Mouse (Mus musculus): ENCODE measurements around the gene Gm42791. TPM values are rescaled to one million over a fixed set of nuclear protein-coding genes. Genes with fewer than 3 reads are reported as not detected.
A peak's percentile ranks its signal among the peaks of the same experiment; 100 is the strongest.

The Gm42791 gene
- polyA plus RNA-seq, 1 experiment from 2014 or later: not detected

GRCm38 (mm10) chr5:148953098-148953497, 41.8 kb downstream of the Gm42791 start:
- no peak overlapping the region for H3K27ac ChIP-seq (replicated peaks; ENCODE audit: low read depth, low read length)
- no peaks in the 10 kb centered on the region for H3K36me3 ChIP-seq (replicated peaks; ENCODE audit: control insufficient read depth, insufficient read depth, low read depth, low read length)
- H3K9ac ChIP-seq (replicated peaks; ENCODE audit: low read length): no peak overlapping the region; the same call in 1 of the 2 replicates
- no peak overlapping the region for H3K4me3 ChIP-seq (ENCODE audit: low read depth, low read length)
- no peaks in the 10 kb centered on the region for H3K27me3 ChIP-seq (ENCODE audit: control insufficient read depth, insufficient read depth, low read length)
- WGBS: 78% methylated on average over 5 of the region's 5 CpGs
- H3K4me2 ChIP-seq (ENCODE audit: low read depth, low read length): no peak overlapping the region
- DNase-seq (ENCODE audit: low spot score) (no peak), ATAC-seq (replicated peaks; ENCODE audit: insufficient number of reproducible peaks, low FRiP score, low TSS enrichment, low read depth) (no peak)
- H3K4me1 ChIP-seq (ENCODE audit: control insufficient read depth, insufficient read depth, low read length): 0 out of 2 replicates have a peak, but pooled peaks cover 2% of the 10 kb centered on the region
- no peaks in the 10 kb centered on the region for H3K9me3 ChIP-seq (replicated peaks; ENCODE audit: control insufficient read depth, low read length)

DNA sequence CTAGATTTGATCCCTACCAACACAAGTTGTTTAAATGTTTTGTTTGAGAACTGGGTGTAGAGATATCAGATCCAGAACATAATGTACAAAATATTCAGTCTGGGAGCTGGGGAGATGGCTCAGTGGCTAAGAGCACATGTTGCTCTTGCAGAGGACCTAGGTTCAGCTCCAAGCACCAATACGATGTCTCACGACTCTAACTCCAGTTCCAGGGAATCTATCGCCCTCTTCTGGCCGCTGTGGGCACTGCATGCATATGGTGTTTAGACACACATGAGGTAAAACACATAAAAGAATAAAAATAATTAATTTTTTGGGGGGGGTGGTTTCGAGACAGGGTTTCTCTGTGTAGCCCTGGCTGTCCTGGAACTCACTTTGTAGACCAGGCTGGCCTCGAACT, 42.5 kb downstream of the Gm42791 start:
- no peak overlapping the region for H3K4me2 ChIP-seq (ENCODE audit: low read depth, low read length)
- WGBS: 43% methylated on average over 6 of the region's 6 CpGs

DNA sequence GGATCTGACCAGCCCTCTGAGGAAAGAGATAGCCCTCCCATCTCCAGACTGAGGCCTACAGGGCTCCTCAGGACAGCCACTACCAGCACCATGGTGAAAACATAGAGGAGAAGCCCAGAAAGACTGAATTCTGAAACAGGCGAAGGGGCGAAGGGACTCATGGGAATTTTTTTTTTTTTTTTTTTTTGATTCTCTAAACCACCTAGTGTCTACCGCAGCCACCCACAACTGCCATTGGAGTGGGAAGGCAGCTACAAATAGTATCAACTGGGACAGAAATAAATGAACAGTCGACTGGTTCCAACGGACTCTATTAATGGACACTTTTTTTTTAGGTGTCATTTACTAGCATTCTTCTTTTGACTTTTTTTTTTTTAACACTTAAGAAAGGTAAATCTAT, 43.6 kb downstream of the Gm42791 start:
- 0 out of 2 replicates have a peak, but pooled peaks cover 2% of the 10 kb centered on the region for H3K4me1 ChIP-seq (ENCODE audit: control insufficient read depth, insufficient read depth, low read length)
- ATAC-seq (replicated peaks; ENCODE audit: insufficient number of reproducible peaks, low FRiP score, low TSS enrichment, low read depth): no peak
- H3K9ac ChIP-seq (replicated peaks; ENCODE audit: low read length): no peak overlapping the region
- H3K4me2 ChIP-seq (ENCODE audit: low read depth, low read length): no peak overlapping the region
- H3K27ac ChIP-seq (replicated peaks; ENCODE audit: low read depth, low read length): no peak overlapping the region
- WGBS: 92% methylated on average over 5 of the region's 5 CpGs
- no peak overlapping the region for H3K4me3 ChIP-seq (ENCODE audit: low read depth, low read length)
- no peaks in the 10 kb centered on the region for H3K27me3 ChIP-seq (ENCODE audit: control insufficient read depth, insufficient read depth, low read length)
- DNase-seq (ENCODE audit: low spot score): no peak
- no peaks in the 10 kb centered on the region for H3K9me3 ChIP-seq (replicated peaks; ENCODE audit: control insufficient read depth, low read length)
- H3K36me3 ChIP-seq (replicated peaks; ENCODE audit: control insufficient read depth, insufficient read depth, low read depth, low read length): no peaks in the 10 kb centered on the region

More for the DNA sequence above, 42.5 kb downstream of the Gm42791 start:
- Histone ChIP-seq H3K27me3 (ENCODE audit: control insufficient read depth, insufficient read depth, low read length) (no peaks in the 10 kb centered on the region), H3K4me1 (ENCODE audit: control insufficient read depth, insufficient read depth, low read length) (0 out of 2 replicates have a peak, but pooled peaks cover 2% of the 10 kb centered on the region), H3K36me3 (replicated peaks; ENCODE audit: control insufficient read depth, insufficient read depth, low read depth, low read length) (no peaks in the 10 kb centered on the region), H3K9me3 (replicated peaks; ENCODE audit: control insufficient read depth, low read length) (no peaks in the 10 kb centered on the region), H3K27ac (replicated peaks; ENCODE audit: low read depth, low read length) (no peak overlapping the region), H3K9ac (replicated peaks; ENCODE audit: low read length) (no peak overlapping the region), H3K4me3 (ENCODE audit: low read depth, low read length) (no peak overlapping the region)
- ATAC-seq (replicated peaks; ENCODE audit: insufficient number of reproducible peaks, low FRiP score, low TSS enrichment, low read depth): no peak
- peak; percentile 56 for DNase-seq (ENCODE audit: low spot score)

DNA sequence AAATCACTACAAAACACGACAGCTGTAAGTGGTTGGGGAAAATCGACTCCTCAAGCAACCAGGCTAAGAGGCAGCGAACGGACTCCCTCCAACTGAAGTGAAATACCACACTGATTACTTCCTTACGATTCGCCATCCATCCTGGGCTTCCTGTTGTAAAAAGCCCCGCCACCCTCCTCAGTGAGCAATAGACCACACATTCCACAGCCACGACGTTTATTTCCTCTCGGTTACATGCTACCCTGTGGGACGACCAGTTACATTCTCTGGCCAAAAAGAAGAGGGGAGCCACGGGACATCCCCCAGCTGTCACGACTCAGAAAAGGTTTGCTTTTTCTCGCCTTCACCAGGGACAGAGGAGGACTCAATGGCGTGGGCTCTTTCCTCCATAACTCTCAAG, 44.9 kb downstream of the Gm42791 start:
- Histone ChIP-seq H3K4me3 (ENCODE audit: low read depth, low read length) (no peak overlapping the region), H3K36me3 (replicated peaks; ENCODE audit: control insufficient read depth, insufficient read depth, low read depth, low read length) (no peaks in the 10 kb centered on the region), H3K27me3 (ENCODE audit: control insufficient read depth, insufficient read depth, low read length) (no peaks in the 10 kb centered on the region), H3K9me3 (replicated peaks; ENCODE audit: control insufficient read depth, low read length) (no peaks in the 10 kb centered on the region), H3K27ac (replicated peaks; ENCODE audit: low read depth, low read length) (peak overlapping the region; percentile 72), H3K4me2 (ENCODE audit: low read depth, low read length) (no peak overlapping the region), H3K9ac (replicated peaks; ENCODE audit: low read length) (no peak overlapping the region), H3K4me1 (ENCODE audit: control insufficient read depth, insufficient read depth, low read length) (0 out of 2 replicates have a peak, but pooled peaks cover 2% of the 10 kb centered on the region)
- 32% methylated on average over 15 of the region's 15 CpGs for WGBS
- no peak for ATAC-seq (replicated peaks; ENCODE audit: insufficient number of reproducible peaks, low FRiP score, low TSS enrichment, low read depth)
- peak; percentile 82 for DNase-seq (ENCODE audit: low spot score)

DNA sequence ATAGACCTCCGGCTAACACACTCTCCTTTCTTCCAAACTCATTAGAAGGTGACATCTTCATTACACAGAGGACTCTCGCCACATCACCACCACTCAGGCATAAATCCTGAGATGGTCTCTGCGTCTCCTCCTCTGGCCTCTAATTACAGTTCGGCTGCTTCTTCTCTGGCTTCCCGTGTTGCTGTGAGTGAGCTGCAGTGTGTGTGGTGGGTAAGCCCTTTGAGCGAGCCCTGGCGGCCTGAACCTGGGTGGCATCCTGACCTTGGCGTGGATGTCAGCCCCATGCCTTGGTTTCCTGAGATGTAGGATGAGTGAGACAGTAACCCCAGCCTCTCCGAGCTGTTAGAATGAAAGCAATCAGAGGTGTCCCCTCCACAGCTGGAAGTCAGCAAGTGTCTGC, 46.4 kb downstream of the Gm42791 start:
- ATAC-seq (replicated peaks; ENCODE audit: insufficient number of reproducible peaks, low FRiP score, low TSS enrichment, low read depth): no peak
- Histone ChIP-seq H3K4me2 (ENCODE audit: low read depth, low read length) (no peak overlapping the region), H3K9me3 (replicated peaks; ENCODE audit: control insufficient read depth, low read length) (no peaks in the 10 kb centered on the region), H3K27ac (replicated peaks; ENCODE audit: low read depth, low read length) (no peak overlapping the region), H3K36me3 (replicated peaks; ENCODE audit: control insufficient read depth, insufficient read depth, low read depth, low read length) (no peaks in the 10 kb centered on the region), H3K9ac (replicated peaks; ENCODE audit: low read length) (no peak overlapping the region), H3K4me1 (ENCODE audit: control insufficient read depth, insufficient read depth, low read length) (0 out of 2 replicates have a peak, but pooled peaks cover 2% of the 10 kb centered on the region), H3K4me3 (ENCODE audit: low read depth, low read length) (no peak overlapping the region), H3K27me3 (ENCODE audit: control insufficient read depth, insufficient read depth, low read length) (no peaks in the 10 kb centered on the region)
- 73% methylated on average over 9 of the region's 9 CpGs for WGBS
- DNase-seq (ENCODE audit: low spot score): no peak

DNA sequence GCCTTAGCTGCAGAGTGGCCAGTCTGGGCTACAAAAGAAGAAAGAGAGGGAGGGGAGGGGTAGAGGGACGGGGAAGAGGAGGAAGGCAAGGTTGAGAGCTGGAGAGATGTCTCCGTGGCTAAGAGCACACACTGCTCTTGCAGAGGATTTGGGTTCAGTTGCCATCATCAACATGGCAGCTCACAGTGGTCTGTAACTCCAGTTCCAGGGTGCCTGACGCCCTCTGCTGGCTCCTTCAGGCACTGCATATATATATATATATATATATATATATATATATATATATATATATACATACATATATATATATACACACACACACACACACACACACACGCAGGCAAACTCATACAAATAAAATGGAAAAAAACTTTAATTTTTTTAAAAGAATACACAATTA, 47.5 kb downstream of the Gm42791 start:
- DNase-seq (ENCODE audit: low spot score): no peak
- Histone ChIP-seq H3K4me2 (ENCODE audit: low read depth, low read length) (no peak overlapping the region), H3K4me3 (ENCODE audit: low read depth, low read length) (no peak overlapping the region), H3K27me3 (ENCODE audit: control insufficient read depth, insufficient read depth, low read length) (no peaks in the 10 kb centered on the region), H3K4me1 (ENCODE audit: control insufficient read depth, insufficient read depth, low read length) (0 out of 2 replicates have a peak, but pooled peaks cover 2% of the 10 kb centered on the region), H3K27ac (replicated peaks; ENCODE audit: low read depth, low read length) (no peak overlapping the region), H3K36me3 (replicated peaks; ENCODE audit: control insufficient read depth, insufficient read depth, low read depth, low read length) (no peaks in the 10 kb centered on the region), H3K9ac (replicated peaks; ENCODE audit: low read length) (no peak overlapping the region), H3K9me3 (replicated peaks; ENCODE audit: control insufficient read depth, low read length) (no peaks in the 10 kb centered on the region)
- 71% methylated on average over 4 of the region's 4 CpGs for WGBS
- no peak for ATAC-seq (replicated peaks; ENCODE audit: insufficient number of reproducible peaks, low FRiP score, low TSS enrichment, low read depth)

DNA sequence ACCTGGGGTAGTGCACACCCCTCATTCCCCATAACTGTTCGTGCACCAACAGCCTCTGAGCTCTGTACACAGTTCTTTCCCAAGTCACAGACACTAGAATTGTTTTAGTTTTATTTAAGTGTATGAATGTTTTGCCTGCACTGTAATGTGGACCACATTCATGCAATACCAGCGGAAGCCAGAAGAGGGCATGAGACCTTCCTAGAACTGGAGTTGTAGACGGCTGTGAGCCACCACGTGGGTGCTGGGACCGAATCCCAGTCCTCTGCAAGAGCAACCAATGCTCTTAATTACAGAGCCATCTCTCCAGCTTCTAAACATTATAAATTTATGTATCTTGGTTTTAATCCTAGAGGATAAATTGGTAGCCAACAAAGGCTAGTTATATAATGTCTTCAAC, 48.2 kb downstream of the Gm42791 start:
- H3K27me3 ChIP-seq (ENCODE audit: control insufficient read depth, insufficient read depth, low read length): no peaks in the 10 kb centered on the region
- no peak for DNase-seq (ENCODE audit: low spot score)
- H3K36me3 ChIP-seq (replicated peaks; ENCODE audit: control insufficient read depth, insufficient read depth, low read depth, low read length): no peaks in the 10 kb centered on the region
- no peaks in the 10 kb centered on the region for H3K9me3 ChIP-seq (replicated peaks; ENCODE audit: control insufficient read depth, low read length)
- H3K4me2 ChIP-seq (ENCODE audit: low read depth, low read length): no peak overlapping the region
- H3K27ac ChIP-seq (replicated peaks; ENCODE audit: low read depth, low read length): no peak overlapping the region
- ATAC-seq (replicated peaks; ENCODE audit: insufficient number of reproducible peaks, low FRiP score, low TSS enrichment, low read depth): no peak
- H3K4me3 ChIP-seq (ENCODE audit: low read depth, low read length): no peak overlapping the region
- 0 out of 2 replicates have a peak, but pooled peaks cover 2% of the 10 kb centered on the region for H3K4me1 ChIP-seq (ENCODE audit: control insufficient read depth, insufficient read depth, low read length)
- no peak overlapping the region for H3K9ac ChIP-seq (replicated peaks; ENCODE audit: low read length)
- WGBS: 72% methylated on average over 5 of the region's 5 CpGs

GRCm38 (mm10) chr5:148945735-148946134, 49.2 kb downstream of the Gm42791 start:
- H3K27me3 ChIP-seq (ENCODE audit: control insufficient read depth, insufficient read depth, low read length): no peaks in the 10 kb centered on the region
- H3K9me3 ChIP-seq (replicated peaks; ENCODE audit: control insufficient read depth, low read length): no peaks in the 10 kb centered on the region
- H3K36me3 ChIP-seq (replicated peaks; ENCODE audit: control insufficient read depth, insufficient read depth, low read depth, low read length): no peaks in the 10 kb centered on the region
- no peak overlapping the region for H3K4me3 ChIP-seq (ENCODE audit: low read depth, low read length)
- H3K4me1 ChIP-seq (ENCODE audit: control insufficient read depth, insufficient read depth, low read length): 0 out of 2 replicates have a peak, but pooled peaks cover 2% of the 10 kb centered on the region
- ATAC-seq (replicated peaks; ENCODE audit: insufficient number of reproducible peaks, low FRiP score, low TSS enrichment, low read depth) (no peak), DNase-seq (ENCODE audit: low spot score) (no peak)
- no peak overlapping the region for H3K27ac ChIP-seq (replicated peaks; ENCODE audit: low read depth, low read length)
- H3K4me2 ChIP-seq (ENCODE audit: low read depth, low read length): no peak overlapping the region
- no peak overlapping the region for H3K9ac ChIP-seq (replicated peaks; ENCODE audit: low read length)
- WGBS: 86% methylated on average over 2 of the region's 2 CpGs

Measured in embryonic facial prominence, embryonic 11.5 days (tissue).